Mouse (Mus musculus) G1E (cell line): ENCODE results near the gene Ugcg. TPM values are rescaled to one million over a fixed set of nuclear protein-coding genes. Genes with fewer than 3 reads are reported as not detected.
A peak's percentile ranks its signal among the peaks of the same experiment; 100 is the strongest.

Source experiments
- ATAC-seq: 2 replicates; pipeline ENCODE4 v1.8.0; 2016; ENCODE audit warnings: mild to moderate bottlenecking; ENCODE audit not compliant: insufficient number of reproducible peaks, poor library complexity, low FRiP score, severe bottlenecking; ENCODE audit errors: extremely low read depth
- DNase-seq: peaks from one replicate; pipeline ENCODE4 v3.0.0; 2012; ENCODE audit warnings: low spot score
- H3K27me3 ChIP-seq: 2 replicates; pipeline ENCODE4 v1.6.1; 2012; ENCODE audit warnings: mild to moderate bottlenecking, low read length, inconsistent platforms; ENCODE audit not compliant: insufficient read depth
- H3K36me3 ChIP-seq: replicated peaks from 2 replicates; pipeline ENCODE3; 2012; ENCODE audit warnings: mild to moderate bottlenecking, inconsistent platforms
- H3K4me1 ChIP-seq: 2 replicates; pipeline ENCODE4 v1.6.1; 2012; ENCODE audit warnings: low read depth, low read length, inconsistent platforms, mixed read lengths; ENCODE audit not compliant: insufficient read depth
- H3K4me3 ChIP-seq: 2 replicates; pipeline ENCODE4 v1.5.1; 2012; ENCODE audit warnings: low read depth, mild to moderate bottlenecking, inconsistent platforms, low read length, moderate library complexity, mixed read lengths
- H3K9me3 ChIP-seq: replicated peaks from 2 replicates; pipeline ENCODE4 v1.6.1; 2012; ENCODE audit warnings: inconsistent platforms
- CTCF ChIP-seq: IDR thresholded peaks from 2 replicates; pipeline ENCODE4 v1.5.1; 2012; ENCODE audit warnings: low read depth, low read length, inconsistent platforms, mixed read lengths
- GATA1 ChIP-seq: IDR thresholded peaks from 2 replicates; pipeline ENCODE4 v1.6.1; 2012; ENCODE audit warnings: borderline replicate concordance, low read length, inconsistent platforms, mixed read lengths
- GATA2 ChIP-seq: IDR thresholded peaks from 2 replicates; pipeline ENCODE4 v1.6.1; 2012; ENCODE audit warnings: low read depth, low read length, inconsistent platforms, borderline replicate concordance
- POLR2AphosphoS5 ChIP-seq: IDR thresholded peaks from 2 replicates; pipeline ENCODE4 v1.6.1; 2012; ENCODE audit warnings: low read depth, low read length, inconsistent platforms; ENCODE audit not compliant: insufficient replicate concordance
- TAL1 ChIP-seq: conservative IDR thresholded peaks from 2 replicates; pipeline ENCODE4 v1.6.1; 2012; ENCODE audit warnings: low read depth, low read length, inconsistent platforms, mixed read lengths
- polyA plus RNA-seq: library from polyadenylated mRNA; stranded (reverse); fragments of >175 nt; gene quantifications from 2 replicates; pipeline ENCODE4 v1.2.3, GENCODE M21; 2012
- total RNA-seq, 2 experiments: library from RNA; stranded (forward) in 1 of 2; stranded (reverse) in 1 of 2; fragments of 200-1000 nt in 1 of 2; fragments of >200 nt in 1 of 2; fragmentation: Nextera tagmentation in 1 of 2; gene quantifications; 2 replicates each; pipeline ENCODE4 v1.2.3; 2014 to 2017

Ugcg gene
- total and polyA plus RNA-seq, 3 experiments: 142 to 622 (median 382) TPM

DNA sequence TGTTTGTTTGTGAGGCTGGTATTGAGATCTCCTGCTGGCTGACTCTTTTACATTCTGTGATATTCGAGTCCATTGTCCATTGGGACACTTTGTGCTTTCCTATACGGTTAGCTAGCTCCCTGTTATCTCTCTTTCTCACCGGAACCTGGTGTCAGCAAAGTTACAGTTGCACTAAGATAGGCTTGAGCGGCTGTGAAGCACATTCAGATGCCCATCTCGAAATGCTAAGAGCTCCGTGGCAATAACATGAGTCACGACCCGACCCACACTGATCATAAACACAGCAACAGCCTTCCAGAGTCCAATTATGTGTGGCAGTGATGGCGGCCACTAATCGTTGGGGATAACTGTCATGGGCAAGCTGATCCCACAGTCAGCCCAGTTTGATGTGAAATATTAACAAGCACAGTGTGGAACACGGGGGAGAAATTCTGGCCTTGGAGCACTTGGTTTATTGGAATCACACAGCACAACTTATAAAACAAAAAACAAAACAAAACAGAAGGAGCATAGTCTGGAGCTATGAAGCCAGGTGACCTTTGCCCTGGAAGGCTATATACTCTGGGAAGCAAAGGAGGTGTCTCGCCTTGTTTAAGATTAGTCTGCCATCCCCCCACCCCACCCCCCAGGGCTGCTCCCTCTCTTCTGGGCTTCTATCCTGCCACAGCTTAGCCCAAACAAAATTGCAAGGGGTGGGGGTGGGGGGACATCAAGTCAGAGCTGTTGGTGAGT, 7.5 kb downstream of the Ugcg start:
- Histone ChIP-seq H3K4me3 (peak overlapping the region; percentile 67), H3K4me1 (peaks cover 72% of the 10 kb centered on the region), H3K9me3 (no peaks in the 10 kb centered on the region), H3K27me3 (no peaks in the 10 kb centered on the region), H3K36me3 (peaks cover 56% of the 10 kb centered on the region)
- TF ChIP-seq TAL1 (peak; percentile 51), GATA2 (no peak), GATA1 (no peak)
- ATAC-seq (peak; percentile 76), DNase-seq (no peak)

DNA sequence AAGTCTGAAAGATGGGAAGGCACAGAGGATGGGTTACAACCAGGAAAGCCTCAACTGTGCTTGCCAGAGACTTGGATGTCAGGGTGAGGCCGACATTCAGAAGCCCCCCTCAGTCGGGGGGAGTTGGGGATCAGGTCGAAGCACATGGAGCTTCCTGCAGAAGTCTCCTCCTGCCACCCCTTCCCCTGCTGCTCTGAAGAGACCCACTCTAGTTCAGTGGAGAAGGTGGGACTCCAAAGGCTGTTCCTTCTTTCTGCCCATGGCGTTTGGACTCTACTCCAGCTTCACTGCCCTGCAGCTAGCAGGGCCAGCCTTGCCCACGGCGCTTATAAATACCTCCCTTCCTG, 8.0 kb downstream of the Ugcg start:
- ATAC-seq (no peak), DNase-seq (no peak)
- Histone ChIP-seq H3K4me3 (peak overlapping the region; percentile 67; the same call in 1 of the 2 replicates), H3K36me3 (peaks cover 54% of the 10 kb centered on the region), H3K27me3 (no peaks in the 10 kb centered on the region), H3K4me1 (peaks cover 76% of the 10 kb centered on the region), H3K9me3 (no peaks in the 10 kb centered on the region)
- TF ChIP-seq TAL1: no peak
- TF ChIP-seq POLR2AphosphoS5: 0 out of 2 replicates have a peak, but pooled peaks have one; percentile 53

DNA sequence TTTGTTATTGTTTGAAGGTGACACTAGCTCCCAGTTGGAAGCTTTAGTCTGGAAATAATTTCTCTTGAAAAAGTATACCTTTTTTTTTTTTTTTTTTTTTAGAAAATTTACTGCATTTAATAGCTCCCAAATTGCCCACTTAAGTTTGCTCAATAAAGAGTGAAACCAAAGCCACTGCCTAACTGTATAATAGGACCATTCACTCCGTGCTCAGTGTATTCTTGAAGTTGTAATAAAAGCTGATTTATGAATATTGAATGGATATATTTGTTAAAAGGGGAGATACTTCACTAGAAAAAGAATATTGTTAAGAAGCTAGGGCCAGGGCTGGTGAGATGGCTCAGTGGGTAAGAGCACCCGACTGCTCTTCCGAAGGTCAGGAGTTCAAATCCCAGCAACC, 8.4 kb downstream of the Ugcg start:
- no peak for TF ChIP-seq CTCF
- TF ChIP-seq GATA1: no peak
- no peak for TF ChIP-seq TAL1
- TF ChIP-seq POLR2AphosphoS5: no peak
- Histone ChIP-seq H3K27me3 (no peaks in the 10 kb centered on the region), H3K4me1 (peaks cover 80% of the 10 kb centered on the region), H3K36me3 (peaks cover 58% of the 10 kb centered on the region), H3K4me3 (peak overlapping the region; percentile 67; the same call in 1 of the 2 replicates), H3K9me3 (no peaks in the 10 kb centered on the region)
- ATAC-seq (no peak), DNase-seq (no peak)

DNA sequence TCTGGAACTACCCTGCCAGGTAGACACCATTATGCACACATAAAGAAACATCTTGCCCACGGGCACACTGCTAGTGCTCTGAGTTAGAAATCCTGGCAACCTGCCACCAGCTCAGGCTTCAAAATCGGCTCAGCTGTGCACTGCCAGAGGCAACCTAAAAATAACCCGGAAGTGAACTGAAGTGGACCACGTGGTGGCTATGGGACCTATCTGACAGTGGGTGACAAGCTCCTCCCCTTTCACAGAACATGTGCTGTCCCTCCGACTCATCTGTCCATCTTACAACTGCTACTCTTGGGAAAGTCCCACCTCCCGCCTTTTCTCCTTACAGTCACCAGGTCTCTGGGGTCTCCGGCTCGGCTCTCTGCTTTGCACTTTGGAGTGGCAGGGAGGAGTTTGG, 10.3 kb downstream of the Ugcg start:
- ATAC-seq (no peak), DNase-seq (peak; percentile 45)
- TF ChIP-seq GATA1: no peak
- TF ChIP-seq CTCF: no peak
- no peak for TF ChIP-seq TAL1
- no peak for TF ChIP-seq GATA2
- no peak for TF ChIP-seq POLR2AphosphoS5

DNA sequence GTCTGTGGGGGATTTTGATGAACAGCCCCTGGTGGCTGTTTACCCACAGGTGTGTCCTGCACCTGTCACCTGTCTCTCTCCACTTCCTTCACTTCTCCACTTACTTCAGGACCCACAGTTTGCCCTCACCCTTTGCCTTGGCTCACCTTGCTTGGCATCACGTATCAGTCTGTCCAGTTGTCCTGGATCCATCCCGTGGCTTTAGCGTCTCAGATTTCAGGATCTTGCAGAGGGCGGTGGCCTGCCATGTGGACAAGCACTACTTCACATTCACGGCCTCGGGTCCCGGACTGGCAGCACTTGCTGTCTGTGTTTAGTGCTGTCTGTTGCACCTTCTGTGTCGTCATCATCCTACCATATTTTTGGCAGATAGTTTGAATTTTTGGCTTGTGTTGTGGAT, 10.7 kb downstream of the Ugcg start:
- TF ChIP-seq POLR2AphosphoS5: no peak; the same call in 1 of the 2 replicates
- TF ChIP-seq GATA1: no peak
- TF ChIP-seq CTCF: no peak
- no peak for TF ChIP-seq GATA2
- TF ChIP-seq TAL1: no peak
- Histone ChIP-seq H3K4me3 (peak overlapping the region; percentile 66; the same call in 1 of the 2 replicates), H3K27me3 (no peaks in the 10 kb centered on the region), H3K9me3 (no peaks in the 10 kb centered on the region), H3K36me3 (peaks cover 60% of the 10 kb centered on the region), H3K4me1 (peaks cover 87% of the 10 kb centered on the region)
- no peak for DNase-seq
- no peak for ATAC-seq

More for the DNA sequence above, 10.3 kb downstream of the Ugcg start:
- Histone ChIP-seq H3K4me1 (peaks cover 87% of the 10 kb centered on the region), H3K4me3 (peak overlapping the region; percentile 66; the same call in 1 of the 2 replicates), H3K27me3 (no peaks in the 10 kb centered on the region), H3K9me3 (no peaks in the 10 kb centered on the region), H3K36me3 (peaks cover 59% of the 10 kb centered on the region)

DNA sequence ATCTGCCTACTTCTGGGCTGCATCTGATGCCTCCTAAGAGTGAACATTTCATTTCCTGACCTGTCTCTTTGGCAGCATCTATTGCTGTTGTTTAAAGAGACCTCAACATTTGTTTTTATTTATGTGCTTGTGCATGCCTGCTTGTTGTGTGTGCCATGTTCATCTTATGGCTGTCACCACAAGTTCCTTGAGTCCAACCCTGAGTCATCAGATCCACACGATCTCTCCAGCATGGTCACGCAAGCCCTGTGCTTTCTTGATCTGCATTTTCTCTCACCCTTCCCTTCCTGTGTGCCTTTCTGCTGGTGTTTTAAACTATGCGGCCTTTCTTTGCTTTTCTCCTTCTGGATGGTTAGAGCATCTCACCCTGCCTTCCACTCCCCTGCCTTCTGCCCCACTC, 11.6 kb downstream of the Ugcg start:
- DNase-seq (no peak), ATAC-seq (no peak)
- Histone ChIP-seq H3K4me3 (peak overlapping the region; percentile 30; the same call in 1 of the 2 replicates), H3K9me3 (no peaks in the 10 kb centered on the region), H3K27me3 (no peaks in the 10 kb centered on the region), H3K36me3 (peaks cover 62% of the 10 kb centered on the region), H3K4me1 (peaks cover 90% of the 10 kb centered on the region)
- TF ChIP-seq POLR2AphosphoS5 (no peak), TAL1 (no peak), CTCF (no peak), GATA2 (no peak), GATA1 (no peak)

DNA sequence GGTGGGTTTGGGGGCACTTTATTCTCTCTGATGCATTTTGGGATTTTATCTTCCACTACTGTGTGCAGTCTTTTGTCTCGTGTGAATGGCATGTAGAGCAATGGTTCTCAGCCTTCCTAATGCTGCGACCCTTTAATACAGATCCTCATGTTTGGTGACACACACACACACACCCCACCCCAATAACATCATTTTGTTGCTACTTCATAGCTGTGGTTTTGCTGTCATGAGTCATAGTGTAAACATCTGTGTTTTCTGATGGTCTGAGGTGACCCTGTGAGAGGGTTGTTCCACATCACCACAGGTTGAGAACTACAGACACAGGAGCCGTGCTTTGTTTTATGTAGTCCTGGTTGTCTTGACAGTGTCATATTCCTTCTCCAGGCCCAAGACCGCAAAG, 15.6 kb downstream of the Ugcg start:
- Histone ChIP-seq H3K27me3 (no peaks in the 10 kb centered on the region), H3K36me3 (peaks cover 77% of the 10 kb centered on the region), H3K9me3 (no peaks in the 10 kb centered on the region), H3K4me3 (no peak overlapping the region; the same call in 1 of the 2 replicates), H3K4me1 (peaks cover 88% of the 10 kb centered on the region)
- ATAC-seq (peak; percentile 41), DNase-seq (no peak)
- TF ChIP-seq CTCF (no peak), TAL1 (no peak), POLR2AphosphoS5 (no peak), GATA1 (no peak), GATA2 (no peak)
